Mouse (Mus musculus): ENCODE data around the gene Mrps35. TPM values are rescaled to one million over a fixed set of nuclear protein-coding genes. Genes with fewer than 3 reads are reported as not detected.

Mrps35 gene
- polyA plus RNA-seq, 1 experiment from 2014 or later = 95.7 TPM

DNA sequence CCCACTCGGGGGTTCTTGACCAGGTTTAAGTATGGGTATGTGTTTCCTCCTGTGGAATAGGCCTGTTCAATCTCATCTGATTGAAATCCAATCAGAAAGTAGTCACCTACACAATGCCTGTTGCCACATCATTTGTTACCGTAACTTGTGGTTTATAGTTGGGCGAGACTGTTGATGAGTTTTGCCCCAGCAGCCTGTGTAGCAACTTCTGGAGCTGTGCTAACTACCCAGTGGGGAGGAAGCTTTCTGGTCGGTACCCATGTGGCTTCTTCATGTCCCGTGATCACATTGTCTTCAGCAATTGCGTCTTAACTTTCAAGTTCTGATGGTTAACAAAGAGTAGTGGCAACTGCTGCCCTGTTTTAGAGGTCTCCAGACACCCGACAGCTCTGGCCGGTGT, 9.1 kb downstream of the Mrps35 start:
- Histone ChIP-seq H3K4me2 (ENCODE audit: low read depth, low read length) (no peak overlapping the region), H3K9me3 (ENCODE audit: control insufficient read depth, low read length) (no peaks in the 10 kb centered on the region), H3K36me3 (ENCODE audit: control insufficient read depth, insufficient read depth, low read length) (peaks cover 24% of the 10 kb centered on the region), H3K4me1 (replicated peaks; ENCODE audit: control insufficient read depth, insufficient read depth, low read length) (no peaks in the 10 kb centered on the region), H3K27ac (ENCODE audit: low read length) (no peak overlapping the region), H3K27me3 (ENCODE audit: control insufficient read depth, insufficient read depth, low read depth, low read length) (no peaks in the 10 kb centered on the region), H3K9ac (ENCODE audit: low read length) (no peak overlapping the region), H3K4me3 (ENCODE audit: low read length) (no peak overlapping the region)
- WGBS = 91% methylated on average over 8 of the region's 8 CpGs
- ATAC-seq (ENCODE audit: low read depth) = no peak

DNA sequence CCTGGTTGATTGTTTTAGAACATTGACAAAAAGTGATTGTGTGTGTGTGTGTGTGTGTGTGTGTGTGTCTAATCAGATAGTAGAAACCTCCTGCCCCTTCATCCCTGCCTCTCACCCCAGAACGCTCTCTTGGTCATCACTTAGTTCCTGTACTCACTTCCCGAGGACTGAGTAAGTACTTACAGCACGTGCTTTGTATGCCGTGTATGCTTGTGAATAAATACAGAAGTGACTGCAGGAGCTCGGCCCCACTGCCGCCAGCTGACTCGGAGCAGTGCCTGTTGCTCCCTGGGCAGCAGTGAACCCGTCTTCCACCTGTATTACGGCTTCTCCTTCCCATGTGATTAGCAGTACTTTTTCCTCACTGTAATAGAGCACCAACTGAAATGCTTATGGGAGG, 9.9 kb downstream of the Mrps35 start:
- Histone ChIP-seq H3K4me3 (ENCODE audit: low read length) (no peak overlapping the region), H3K9me3 (ENCODE audit: control insufficient read depth, low read length) (no peaks in the 10 kb centered on the region), H3K4me2 (ENCODE audit: low read depth, low read length) (no peak overlapping the region), H3K27ac (ENCODE audit: low read length) (no peak overlapping the region), H3K27me3 (ENCODE audit: control insufficient read depth, insufficient read depth, low read depth, low read length) (no peaks in the 10 kb centered on the region), H3K4me1 (replicated peaks; ENCODE audit: control insufficient read depth, insufficient read depth, low read length) (no peaks in the 10 kb centered on the region), H3K9ac (ENCODE audit: low read length) (no peak overlapping the region), H3K36me3 (ENCODE audit: control insufficient read depth, insufficient read depth, low read length) (peaks cover 20% of the 10 kb centered on the region)
- 92% methylated on average over 9 of the region's 9 CpGs for WGBS
- no peak for ATAC-seq (ENCODE audit: low read depth)

DNA sequence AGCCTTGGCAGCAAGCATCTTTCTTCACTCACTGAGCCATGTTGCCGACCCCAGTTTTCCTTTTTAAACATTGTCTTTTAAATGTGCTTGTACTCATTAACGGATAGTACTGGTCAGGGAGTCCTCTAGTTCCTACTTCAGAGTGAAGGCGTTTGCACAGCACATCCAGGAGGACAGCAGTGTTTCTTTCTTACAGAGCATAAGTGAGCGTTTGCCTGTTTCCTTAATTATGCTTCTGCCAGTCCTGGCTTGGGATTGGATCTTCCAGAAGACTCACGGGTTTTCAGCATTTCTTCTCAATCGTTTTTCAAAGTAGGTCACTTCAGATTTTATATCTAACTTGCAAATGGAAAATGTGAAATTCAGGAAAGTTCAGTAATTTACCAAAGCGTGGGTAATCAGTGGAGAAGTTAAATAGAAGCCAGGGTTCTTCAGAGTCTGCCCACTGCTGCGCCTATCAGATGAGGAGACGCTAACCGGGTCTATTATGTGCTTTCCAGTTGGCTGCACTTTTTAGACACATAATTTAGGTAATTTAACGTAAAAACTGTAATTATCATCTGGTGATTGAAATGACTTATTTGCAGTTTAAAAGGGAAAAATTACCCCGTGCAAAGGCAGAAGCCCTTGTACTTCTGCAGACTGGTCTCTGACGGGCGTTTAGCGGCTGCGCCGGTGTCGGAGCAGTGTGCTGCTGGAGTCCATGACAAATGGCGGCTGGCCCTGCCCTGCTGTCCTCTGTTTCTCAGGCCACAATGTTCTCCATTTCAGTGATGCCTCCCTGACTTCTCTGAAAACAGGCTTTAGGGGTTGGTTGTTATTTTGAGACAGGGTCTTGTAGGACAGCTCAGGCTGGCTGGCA, 11.5 kb downstream of the Mrps35 start:
- H3K4me3 ChIP-seq (ENCODE audit: low read length) = no peak overlapping the region
- H3K27me3 ChIP-seq (ENCODE audit: control insufficient read depth, insufficient read depth, low read depth, low read length) = no peaks in the 10 kb centered on the region
- 87% methylated on average over 19 of the region's 19 CpGs for WGBS
- H3K36me3 ChIP-seq (ENCODE audit: control insufficient read depth, insufficient read depth, low read length) = peaks cover 16% of the 10 kb centered on the region
- H3K27ac ChIP-seq (ENCODE audit: low read length) = no peak overlapping the region
- no peak overlapping the region for H3K4me2 ChIP-seq (ENCODE audit: low read depth, low read length)
- no peak for ATAC-seq (ENCODE audit: low read depth)
- H3K9me3 ChIP-seq (ENCODE audit: control insufficient read depth, low read length) = no peaks in the 10 kb centered on the region
- H3K9ac ChIP-seq (ENCODE audit: low read length) = no peak overlapping the region
- no peaks in the 10 kb centered on the region for H3K4me1 ChIP-seq (replicated peaks; ENCODE audit: control insufficient read depth, insufficient read depth, low read length)

DNA sequence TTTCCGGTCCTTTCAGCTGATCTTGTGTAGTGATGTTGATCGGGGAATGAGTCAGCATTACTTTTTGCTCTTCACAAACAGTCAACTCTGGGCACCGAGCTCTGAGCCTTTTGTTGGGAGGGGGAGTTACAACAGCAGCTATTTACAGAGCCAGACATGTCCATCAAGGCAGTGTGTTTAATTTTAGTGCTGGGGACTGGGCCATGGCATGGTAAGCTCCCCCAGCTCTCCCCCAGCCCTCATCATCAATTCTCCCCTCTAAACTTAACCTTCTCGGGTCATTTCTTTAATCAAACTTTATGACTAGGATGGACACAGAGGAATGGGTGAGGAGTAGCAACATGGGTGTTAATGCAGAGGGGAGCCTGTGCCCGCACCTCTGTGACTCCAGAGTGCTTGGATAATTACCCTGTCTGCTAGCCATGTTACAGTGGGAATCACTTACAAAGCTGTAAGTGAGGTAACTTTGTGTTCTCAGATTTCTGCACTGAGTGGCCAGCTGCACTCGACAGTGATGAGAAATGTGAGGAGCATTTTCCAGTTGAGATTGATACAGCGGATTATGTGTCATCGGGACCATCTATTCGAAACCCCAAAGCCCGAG, 12.9 kb downstream of the Mrps35 start:
- Histone ChIP-seq H3K9me3 (ENCODE audit: control insufficient read depth, low read length) (no peaks in the 10 kb centered on the region), H3K27ac (ENCODE audit: low read length) (no peak overlapping the region), H3K4me3 (ENCODE audit: low read length) (no peak overlapping the region), H3K4me1 (replicated peaks; ENCODE audit: control insufficient read depth, insufficient read depth, low read length) (no peaks in the 10 kb centered on the region), H3K36me3 (ENCODE audit: control insufficient read depth, insufficient read depth, low read length) (peaks cover 8% of the 10 kb centered on the region), H3K27me3 (ENCODE audit: control insufficient read depth, insufficient read depth, low read depth, low read length) (no peaks in the 10 kb centered on the region), H3K9ac (ENCODE audit: low read length) (no peak overlapping the region), H3K4me2 (ENCODE audit: low read depth, low read length) (no peak overlapping the region)
- ATAC-seq (ENCODE audit: low read depth) = no peak
- WGBS = 85% methylated on average over 10 of the region's 10 CpGs

DNA sequence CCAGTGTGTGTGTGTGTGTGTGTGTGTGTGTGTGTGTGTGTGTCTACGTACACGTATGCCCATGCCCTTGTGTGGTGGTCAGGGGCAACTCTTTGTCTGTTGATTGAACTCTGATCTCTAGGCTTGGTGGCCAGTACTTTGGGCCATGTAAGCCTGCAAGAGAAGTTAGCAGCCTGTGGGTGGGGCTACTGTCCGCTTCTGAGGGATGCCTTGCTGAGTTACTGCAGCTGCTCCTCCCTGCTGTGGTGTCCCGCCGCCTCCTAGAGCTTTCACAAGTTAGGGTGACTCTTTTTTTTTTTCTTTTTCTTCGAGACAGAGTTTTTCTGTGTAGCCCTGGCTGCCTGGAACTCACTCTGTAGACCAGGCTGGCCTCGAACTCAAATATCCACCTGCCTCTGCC, 16.8 kb downstream of the Mrps35 start:
- Histone ChIP-seq H3K27me3 (ENCODE audit: control insufficient read depth, insufficient read depth, low read depth, low read length) (no peaks in the 10 kb centered on the region), H3K4me3 (ENCODE audit: low read length) (no peak overlapping the region), H3K4me2 (ENCODE audit: low read depth, low read length) (no peak overlapping the region), H3K9me3 (ENCODE audit: control insufficient read depth, low read length) (no peaks in the 10 kb centered on the region), H3K4me1 (replicated peaks; ENCODE audit: control insufficient read depth, insufficient read depth, low read length) (no peaks in the 10 kb centered on the region), H3K36me3 (ENCODE audit: control insufficient read depth, insufficient read depth, low read length) (peaks cover 2% of the 10 kb centered on the region), H3K9ac (ENCODE audit: low read length) (no peak overlapping the region), H3K27ac (ENCODE audit: low read length) (no peak overlapping the region)
- no peak; the same call in 1 of the 2 replicates for ATAC-seq (ENCODE audit: low read depth)
- 57% methylated on average over 7 of the region's 7 CpGs for WGBS

DNA sequence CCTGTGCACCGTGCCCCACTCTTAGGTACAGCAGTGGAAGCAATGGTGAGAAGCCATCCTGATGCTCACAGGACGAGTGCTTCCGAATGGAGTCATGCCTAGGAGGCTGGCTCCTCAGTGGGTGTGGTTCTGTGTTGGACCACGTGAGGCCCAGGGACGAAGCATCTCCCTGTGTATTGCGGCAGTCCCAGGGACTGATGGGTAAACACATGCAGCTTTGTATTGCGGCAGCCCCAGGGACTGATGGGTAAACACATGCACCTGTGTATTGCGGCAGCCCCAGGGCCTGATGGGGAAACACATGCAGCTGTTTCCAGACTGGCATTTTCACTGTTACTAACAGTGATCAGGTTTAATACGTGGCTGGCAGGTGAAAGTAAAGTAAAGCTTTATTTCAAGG, 19.1 kb downstream of the Mrps35 start:
- Histone ChIP-seq H3K36me3 (ENCODE audit: control insufficient read depth, insufficient read depth, low read length) (peaks cover 3% of the 10 kb centered on the region), H3K4me1 (replicated peaks; ENCODE audit: control insufficient read depth, insufficient read depth, low read length) (no peaks in the 10 kb centered on the region), H3K27me3 (ENCODE audit: control insufficient read depth, insufficient read depth, low read depth, low read length) (no peaks in the 10 kb centered on the region), H3K4me3 (ENCODE audit: low read length) (no peak overlapping the region), H3K27ac (ENCODE audit: low read length) (no peak overlapping the region), H3K9ac (ENCODE audit: low read length) (no peak overlapping the region), H3K9me3 (ENCODE audit: control insufficient read depth, low read length) (no peaks in the 10 kb centered on the region), H3K4me2 (ENCODE audit: low read depth, low read length) (no peak overlapping the region)
- no peak for ATAC-seq (ENCODE audit: low read depth)
- 87% methylated on average over 9 of the region's 9 CpGs for WGBS

DNA sequence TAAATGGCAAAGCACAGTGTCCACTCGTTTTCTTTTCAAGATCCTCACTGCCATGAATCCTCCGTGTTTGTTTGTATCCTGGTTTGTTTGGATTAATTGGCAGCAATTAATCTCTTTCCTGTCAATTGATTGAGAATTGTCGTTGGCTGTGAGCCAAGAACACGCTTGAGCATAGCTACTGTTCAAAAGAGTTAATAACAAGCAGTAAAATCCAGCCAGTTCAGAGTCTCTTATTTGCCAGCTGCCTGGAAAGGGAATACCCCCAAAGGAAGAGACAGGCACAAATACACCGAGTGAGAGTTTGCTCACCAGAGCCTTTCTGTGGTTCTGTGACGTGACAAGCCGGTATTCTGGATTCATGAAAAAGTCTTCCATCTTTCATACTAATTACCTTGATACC, 19.5 kb downstream of the Mrps35 start:
- H3K27ac ChIP-seq (ENCODE audit: low read length) = no peak overlapping the region
- no peaks in the 10 kb centered on the region for H3K4me1 ChIP-seq (replicated peaks; ENCODE audit: control insufficient read depth, insufficient read depth, low read length)
- H3K4me2 ChIP-seq (ENCODE audit: low read depth, low read length) = no peak overlapping the region
- H3K4me3 ChIP-seq (ENCODE audit: low read length) = no peak overlapping the region
- no peaks in the 10 kb centered on the region for H3K9me3 ChIP-seq (ENCODE audit: control insufficient read depth, low read length)
- H3K9ac ChIP-seq (ENCODE audit: low read length) = no peak overlapping the region
- peaks cover 7% of the 10 kb centered on the region for H3K36me3 ChIP-seq (ENCODE audit: control insufficient read depth, insufficient read depth, low read length)
- WGBS = 71% methylated on average over 7 of the region's 7 CpGs
- no peaks in the 10 kb centered on the region for H3K27me3 ChIP-seq (ENCODE audit: control insufficient read depth, insufficient read depth, low read depth, low read length)
- no peak for ATAC-seq (ENCODE audit: low read depth)

DNA sequence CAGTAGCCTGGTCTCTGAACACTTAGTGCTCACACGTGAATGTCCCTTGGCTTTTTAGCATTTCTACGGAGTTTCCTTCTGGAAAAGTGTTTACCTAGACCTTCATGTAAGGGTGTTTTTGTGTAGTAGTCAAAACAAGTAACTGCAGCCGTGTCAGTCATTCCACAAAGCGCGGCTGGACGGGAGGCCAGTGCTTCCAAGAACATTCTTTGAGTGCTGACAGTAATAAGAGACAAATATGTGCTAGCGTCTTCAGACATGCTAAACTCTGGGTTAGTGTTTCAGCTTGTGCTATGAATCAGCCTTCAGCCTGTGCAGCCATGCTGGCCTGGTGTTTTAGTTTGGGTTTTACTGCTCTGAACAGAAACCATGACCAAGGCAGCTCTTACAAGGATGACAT, 20.1 kb downstream of the Mrps35 start:
- Histone ChIP-seq H3K27ac (ENCODE audit: low read length) (no peak overlapping the region), H3K4me2 (ENCODE audit: low read depth, low read length) (no peak overlapping the region), H3K9me3 (ENCODE audit: control insufficient read depth, low read length) (no peaks in the 10 kb centered on the region), H3K9ac (ENCODE audit: low read length) (no peak overlapping the region), H3K36me3 (ENCODE audit: control insufficient read depth, insufficient read depth, low read length) (peaks cover 8% of the 10 kb centered on the region), H3K27me3 (ENCODE audit: control insufficient read depth, insufficient read depth, low read depth, low read length) (no peaks in the 10 kb centered on the region), H3K4me3 (ENCODE audit: low read length) (no peak overlapping the region), H3K4me1 (replicated peaks; ENCODE audit: control insufficient read depth, insufficient read depth, low read length) (no peaks in the 10 kb centered on the region)
- ATAC-seq (ENCODE audit: low read depth) = no peak
- 81% methylated on average over 7 of the region's 7 CpGs for WGBS

DNA sequence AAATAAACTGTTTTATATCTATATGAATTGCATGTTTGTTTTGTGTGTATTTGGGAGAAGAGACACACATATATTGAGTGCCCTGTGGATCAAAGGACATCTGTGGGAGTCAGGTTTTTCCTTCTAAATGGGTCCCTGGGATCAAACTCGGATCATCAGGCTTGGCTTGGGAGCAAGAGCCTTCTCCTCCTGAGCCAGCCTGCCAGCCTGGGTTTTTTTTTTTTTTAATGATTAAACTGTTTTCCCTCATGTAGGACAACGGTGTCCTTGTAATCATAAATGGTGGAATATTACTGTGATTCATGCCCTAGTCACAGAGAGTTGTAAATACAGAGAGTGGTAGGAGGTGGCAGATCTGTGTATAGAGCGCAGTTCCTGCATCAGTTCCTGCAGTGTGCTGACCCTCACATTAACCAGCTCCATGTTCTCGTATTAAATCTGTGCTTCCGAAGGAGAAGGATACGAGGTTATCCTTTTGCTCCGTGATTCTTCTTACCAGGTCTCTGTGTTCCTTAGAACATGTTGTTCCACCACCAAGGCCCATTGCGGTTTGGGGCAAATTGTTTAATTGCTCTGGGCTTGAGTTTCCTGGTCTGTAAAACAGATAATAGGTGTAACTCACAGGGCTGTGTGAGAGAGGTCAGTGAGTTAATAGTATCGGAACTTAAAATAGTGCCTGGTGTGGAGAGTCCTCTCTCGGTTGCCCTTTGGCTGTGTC, 21.8 kb downstream of the Mrps35 start:
- H3K4me3 ChIP-seq (ENCODE audit: low read length) = no peak overlapping the region
- H3K9me3 ChIP-seq (ENCODE audit: control insufficient read depth, low read length) = no peaks in the 10 kb centered on the region
- H3K36me3 ChIP-seq (ENCODE audit: control insufficient read depth, insufficient read depth, low read length) = peaks cover 11% of the 10 kb centered on the region
- no peaks in the 10 kb centered on the region for H3K4me1 ChIP-seq (replicated peaks; ENCODE audit: control insufficient read depth, insufficient read depth, low read length)
- WGBS = 82% methylated on average over 10 of the region's 10 CpGs
- ATAC-seq (ENCODE audit: low read depth) = 0 out of 2 replicates have a peak, but pooled peaks have one; percentile 17
- no peak overlapping the region for H3K27ac ChIP-seq (ENCODE audit: low read length)
- no peak overlapping the region for H3K4me2 ChIP-seq (ENCODE audit: low read depth, low read length)
- no peak overlapping the region for H3K9ac ChIP-seq (ENCODE audit: low read length)
- H3K27me3 ChIP-seq (ENCODE audit: control insufficient read depth, insufficient read depth, low read depth, low read length) = no peaks in the 10 kb centered on the region

Measured in lung, embryonic 16.5 days (tissue).